Mouse (Mus musculus): ENCODE measurements at regions not wholly inside any gene's neighbourhood (a gene's known extent, or its start where the extent isn't known, plus 50 kb on each side); places are given as distances from the start of the nearest gene placed in this dataset.

GRCm38 (mm10) chr1:35358981-35359380, 509.2 kb downstream of the Plekhb2 start:
- TF ChIP-seq CTCF (IDR thresholded peaks at IDR 0.05; ENCODE audit: low read depth), result no peak
- TF ChIP-seq EP300 (optimal IDR thresholded peaks at IDR 0.05), result no peak

Measured in stomach, postnatal 0 days (tissue).